Mouse (Mus musculus) intestine, postnatal 0 days (tissue): ENCODE results near the gene Ctss. TPM values are rescaled to one million over a fixed set of nuclear protein-coding genes. Genes with fewer than 3 reads are reported as not detected.
A peak's percentile ranks its signal among the peaks of the same experiment; 100 is the strongest.

Experiments
- ATAC-seq: fragments of 200-750 bp; cut with Nextera tagmentation; 2 replicates; pipeline ENCODE4 v1.8.0; 2017; ENCODE audit warnings: mild to moderate bottlenecking, moderate TSS enrichment, moderate library complexity
- H3K27ac ChIP-seq: fragments of 300-500 bp; sonication (generic); 2 replicates; pipeline ENCODE4 v1.5.1; 2014; ENCODE audit warnings: mild to moderate bottlenecking, low read depth, low read length, moderate library complexity
- H3K27me3 ChIP-seq: fragments of 300-500 bp; sonication (generic); replicated peaks from 2 replicates; pipeline ENCODE4 v1.6.1; 2014; ENCODE audit warnings: low read length, mixed read lengths; ENCODE audit not compliant: control insufficient read depth, insufficient read depth
- H3K36me3 ChIP-seq: fragments of 300-500 bp; sonication (generic); 2 replicates; pipeline ENCODE4 v1.6.1; 2014; ENCODE audit warnings: mild to moderate bottlenecking, moderate library complexity; ENCODE audit not compliant: control insufficient read depth, insufficient read depth
- H3K4me1 ChIP-seq: fragments of 300-500 bp; sonication (generic); replicated peaks from 2 replicates; pipeline ENCODE4 v1.6.1; 2014; ENCODE audit warnings: antibody characterized with exemption, low read length, mixed read lengths; ENCODE audit not compliant: control insufficient read depth, insufficient read depth
- H3K4me2 ChIP-seq: fragments of 300-500 bp; sonication (generic); replicated peaks from 2 replicates; pipeline ENCODE4 v1.6.1; 2014; ENCODE audit warnings: low read depth, mild to moderate bottlenecking, moderate library complexity
- H3K4me3 ChIP-seq: fragments of 300-500 bp; sonication (generic); 2 replicates; pipeline ENCODE4 v1.5.1; 2014; ENCODE audit warnings: low read depth, low read length
- H3K9ac ChIP-seq: fragments of 300-500 bp; sonication (generic); 2 replicates; pipeline ENCODE4 v1.6.1; 2014; ENCODE audit warnings: mild to moderate bottlenecking, low read depth, low read length
- H3K9me3 ChIP-seq: fragments of 300-500 bp; sonication (generic); 2 replicates; pipeline ENCODE4 v1.6.1; 2016; ENCODE audit warnings: mixed run types; ENCODE audit not compliant: control insufficient read depth
- CTCF ChIP-seq: sonication (generic); IDR thresholded peaks from 2 replicates; pipeline ENCODE4 v1.5.1; 2016; ENCODE audit warnings: low read depth, mild to moderate bottlenecking, control low read depth, antibody characterized with exemption, moderate library complexity
- WGBS: fragments of 180-500 bp; shearing (Covaris S2); extraction: QIAGEN DNeasy Blood & Tissue Kit; methylation state at CpG from one replicate; pipeline ENCODE4 v1.1.7; 2014; 5-methylcytosine and 5-hydroxymethylcytosine counted together
- polyA plus RNA-seq: library from polyadenylated mRNA; unstranded; fragments of >200 nt; fragmentation: Nextera tagmentation; extraction: Ambion mirVana; gene quantifications from 2 replicates; pipeline ENCODE4 v1.2.1, GENCODE M21; 2015

Gene Ctss
- polyA plus RNA-seq, result 195 and 202 TPM in 2 replicates

GRCm38 (mm10) chr3:95526622-95527211 lies at the start of gene Ctss:
Gene Ctss (plus strand): TSS chr3:95526786.
- H3K27ac ChIP-seq, result peak within 1 kb of the TSS; percentile 68

GRCm38 (mm10) chr3:95478966-95479365 lies 47.6 kb upstream of the Ctss start:
- Histone ChIP-seq H3K9ac (no peak overlapping the region), H3K4me1 (no peaks in the 10 kb centered on the region), H3K36me3 (peaks cover 68% of the 10 kb centered on the region), H3K9me3 (no peaks in the 10 kb centered on the region), H3K27me3 (no peaks in the 10 kb centered on the region), H3K4me3 (no peak overlapping the region), H3K4me2 (no peak overlapping the region), H3K27ac (no peak overlapping the region)
- no peak for TF ChIP-seq CTCF
- ATAC-seq, result no peak
- 100% methylated on average over 1 of the region's 1 CpGs for WGBS

More at GRCm38 (mm10) chr3:95526622-95527211, at the start of gene Ctss:
- no peaks in the 10 kb centered on the region for H3K27me3 ChIP-seq
- H3K36me3 ChIP-seq, result no peaks in the 10 kb centered on the region; the same call in 1 of the 2 replicates
- H3K9me3 ChIP-seq, result no peaks in the 10 kb centered on the region
- no peak for TF ChIP-seq CTCF
- H3K4me3 ChIP-seq, result peak within 1 kb of the TSS; percentile 29
- peak; percentile 58; the same call in 1 of the 2 replicates for ATAC-seq
- peaks cover 2% of the 10 kb centered on the region; the same call in 1 of the 2 replicates for H3K4me1 ChIP-seq
- H3K4me2 ChIP-seq, result peak within 1 kb of the TSS; percentile 55
- H3K9ac ChIP-seq, result no peak within 1 kb of the TSS; the same call in 1 of the 2 replicates
- WGBS, result 59% methylated on average over 8 of the region's 8 CpGs

GRCm38 (mm10) chr3:95486421-95486820 lies 40.2 kb upstream of the Ctss start:
- no peak for TF ChIP-seq CTCF
- Histone ChIP-seq H3K27ac (no peak overlapping the region), H3K4me3 (no peak overlapping the region), H3K4me2 (no peak overlapping the region), H3K27me3 (no peaks in the 10 kb centered on the region), H3K36me3 (peaks cover 63% of the 10 kb centered on the region), H3K9ac (no peak overlapping the region), H3K9me3 (no peaks in the 10 kb centered on the region), H3K4me1 (no peaks in the 10 kb centered on the region)
- WGBS, result 71% methylated on average over 2 of the region's 2 CpGs
- no peak for ATAC-seq

GRCm38 (mm10) chr3:95488679-95489078 lies 37.9 kb upstream of the Ctss start:
- TF ChIP-seq CTCF, result no peak
- WGBS, result 91% methylated on average over 3 of the region's 3 CpGs
- H3K4me2 ChIP-seq, result no peak overlapping the region
- no peaks in the 10 kb centered on the region for H3K9me3 ChIP-seq
- no peaks in the 10 kb centered on the region for H3K4me1 ChIP-seq
- H3K4me3 ChIP-seq, result no peak overlapping the region
- H3K27ac ChIP-seq, result no peak overlapping the region
- no peaks in the 10 kb centered on the region for H3K27me3 ChIP-seq
- peaks cover 68% of the 10 kb centered on the region for H3K36me3 ChIP-seq
- no peak for ATAC-seq
- H3K9ac ChIP-seq, result no peak overlapping the region

GRCm38 (mm10) chr3:95490238-95490637 lies 36.3 kb upstream of the Ctss start:
- Histone ChIP-seq H3K9me3 (no peaks in the 10 kb centered on the region), H3K4me1 (no peaks in the 10 kb centered on the region), H3K9ac (no peak overlapping the region), H3K27ac (no peak overlapping the region), H3K4me2 (no peak overlapping the region), H3K36me3 (peaks cover 75% of the 10 kb centered on the region), H3K27me3 (no peaks in the 10 kb centered on the region), H3K4me3 (no peak overlapping the region)
- 94% methylated on average over 2 of the region's 2 CpGs for WGBS
- no peak for TF ChIP-seq CTCF
- no peak for ATAC-seq

- Histone ChIP-seq H3K36me3 (peaks cover 55% of the 10 kb centered on the region), H3K9me3 (no peaks in the 10 kb centered on the region), H3K9ac (no peak overlapping the region), H3K4me2 (no peak overlapping the region), H3K4me1 (no peaks in the 10 kb centered on the region), H3K4me3 (no peak overlapping the region), H3K27me3 (no peaks in the 10 kb centered on the region), H3K27ac (no peak overlapping the region)
- WGBS, result 62% methylated on average over 6 of the region's 6 CpGs
- ATAC-seq, result no peak
- TF ChIP-seq CTCF, result peak; percentile 84
Observed at GRCm38 (mm10) chr3:95494342-95494741, 32.2 kb upstream of the Ctss start.

GRCm38 (mm10) chr3:95498229-95498628 lies 28.4 kb upstream of the Ctss start:
- no peaks in the 10 kb centered on the region for H3K4me1 ChIP-seq
- TF ChIP-seq CTCF, result no peak
- no peaks in the 10 kb centered on the region for H3K9me3 ChIP-seq
- H3K4me3 ChIP-seq, result no peak overlapping the region
- no peak overlapping the region for H3K27ac ChIP-seq
- ATAC-seq, result no peak
- no peak overlapping the region for H3K9ac ChIP-seq
- H3K4me2 ChIP-seq, result no peak overlapping the region
- H3K27me3 ChIP-seq, result no peaks in the 10 kb centered on the region
- H3K36me3 ChIP-seq, result peaks cover 24% of the 10 kb centered on the region
- WGBS, result 59% methylated on average over 2 of the region's 2 CpGs
